Mouse (Mus musculus): ENCODE results near the gene Speer4b.

Speer4b gene

DNA sequence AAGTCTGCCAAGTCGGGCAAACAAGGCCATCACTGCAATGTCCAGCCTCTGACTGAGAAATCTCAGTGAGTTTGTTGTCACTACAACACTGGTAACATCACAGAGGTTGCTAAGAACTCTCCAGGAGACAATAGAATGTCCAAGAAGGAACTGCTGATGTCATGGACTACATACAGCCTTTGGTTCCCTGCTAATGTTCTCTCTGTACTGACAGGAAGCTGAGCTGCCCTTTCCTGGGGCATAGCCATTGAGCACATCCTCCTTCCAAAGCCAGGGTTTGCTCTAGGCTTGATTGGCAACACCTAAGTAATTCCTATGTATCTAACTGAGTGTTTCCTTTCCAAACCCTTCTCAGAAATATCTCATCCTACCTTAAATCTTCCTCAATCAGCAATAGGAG lies at the start of gene Speer4b:
Speer4b (minus strand) TSS at position 101 of the 400 bp plus-strand sequence.
- WGBS: 49% methylated on average over 1 of the region's 1 CpGs

DNA sequence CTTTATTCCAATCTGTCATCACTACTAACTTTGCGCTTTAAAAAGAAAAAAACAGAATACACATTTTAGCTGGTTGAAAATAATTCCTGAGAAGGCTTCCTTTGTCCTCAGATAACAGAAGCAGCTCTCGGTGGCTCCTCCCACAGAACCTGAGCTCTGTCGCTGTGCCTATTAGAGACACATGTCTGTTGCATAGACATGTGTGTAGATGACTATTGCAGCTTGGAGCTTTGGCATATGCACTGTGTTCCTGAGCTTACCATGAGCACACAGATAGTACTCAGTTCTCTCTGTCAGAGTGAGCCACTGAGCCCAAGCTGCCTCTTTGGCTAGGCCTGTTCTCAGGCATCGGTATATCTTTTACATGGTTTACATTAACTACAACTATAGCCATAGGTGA lies 48.1 kb upstream of the Speer4b start:
- WGBS: 54% methylated on average over 4 of the region's 4 CpGs

DNA sequence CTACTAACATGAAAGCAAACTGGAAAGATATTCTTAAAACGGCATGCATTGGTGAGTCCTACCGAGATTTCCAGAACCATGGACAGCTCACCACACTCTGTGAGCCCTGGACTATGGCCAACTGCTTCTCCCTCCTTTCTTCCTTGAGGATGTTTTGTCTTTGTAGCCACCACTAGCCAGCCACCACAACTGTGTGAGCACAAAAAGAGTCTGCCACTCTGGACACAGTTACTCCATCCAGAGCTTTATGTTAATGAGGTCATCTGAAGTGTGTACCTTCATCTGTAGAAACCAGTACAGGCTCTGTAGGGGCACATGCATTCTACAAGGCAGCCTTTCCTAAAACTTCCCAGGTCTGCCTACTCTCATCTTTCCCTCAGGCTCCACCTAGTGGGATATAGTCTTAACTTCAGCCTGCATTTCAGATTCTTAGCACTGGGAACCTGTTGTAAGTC lies 43.6 kb upstream of the Speer4b start:
- WGBS: 4% methylated on average over 2 of the region's 2 CpGs

DNA sequence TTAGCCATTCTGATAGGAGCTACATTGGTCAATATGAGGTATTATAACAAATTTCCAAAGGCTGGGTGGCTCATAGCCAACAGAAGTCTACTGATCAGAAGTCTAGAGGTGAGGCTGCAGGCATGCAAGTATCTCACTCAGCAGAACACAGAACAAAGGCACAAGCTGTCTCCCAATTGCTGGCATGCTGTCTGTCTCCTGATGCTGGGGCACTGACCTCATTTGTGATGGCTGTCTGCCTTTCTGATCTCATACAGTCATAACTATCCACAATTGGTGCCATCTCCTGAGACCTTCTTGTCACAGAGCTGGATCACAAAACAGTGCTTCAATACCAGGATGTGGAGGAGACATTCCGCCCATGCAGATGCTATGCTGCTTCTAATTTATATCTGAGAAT lies 25.7 kb upstream of the Speer4b start:
- 68% methylated on average over 1 of the region's 1 CpGs for WGBS

DNA sequence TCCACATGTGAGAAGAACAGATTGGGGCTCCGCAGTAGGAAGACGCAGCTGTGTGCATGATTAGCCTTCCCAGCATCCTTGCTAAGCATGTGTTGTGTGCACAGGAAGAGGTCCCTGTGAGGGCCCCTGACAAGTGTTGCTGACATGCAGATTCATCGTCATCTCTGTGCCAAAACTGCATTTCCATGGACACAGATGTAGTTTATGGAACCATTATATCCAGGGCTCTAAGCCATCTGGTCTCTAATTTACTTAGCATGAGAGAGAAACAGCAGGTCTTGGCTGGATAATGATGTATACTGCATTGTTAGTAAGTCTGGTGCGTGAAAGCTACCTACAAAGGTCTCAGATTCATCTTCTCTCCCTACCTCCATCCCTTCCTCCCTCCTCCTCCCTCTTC lies 10.3 kb downstream of the Speer4b start:
- 62% methylated on average over 4 of the region's 4 CpGs for WGBS

DNA sequence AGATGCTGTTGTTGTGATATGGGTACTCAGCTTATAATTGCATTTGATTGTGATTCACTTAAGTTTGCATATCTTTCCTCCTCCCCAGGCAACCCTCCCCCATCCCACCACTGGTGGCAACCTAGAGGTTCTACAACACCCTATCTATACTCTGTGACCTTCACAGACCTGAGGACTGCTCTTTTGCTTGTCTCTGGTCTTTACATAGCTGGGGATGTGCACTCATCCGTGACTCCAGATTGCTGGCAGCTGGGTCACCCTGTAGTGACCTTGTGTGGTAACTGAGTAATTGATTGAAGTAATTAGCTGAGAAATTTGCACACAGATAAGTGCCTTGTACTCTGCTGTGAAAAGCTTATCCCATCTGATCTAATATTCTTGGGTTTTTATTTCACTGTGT lies 15.1 kb downstream of the Speer4b start:
- WGBS: 67% methylated on average over 1 of the region's 1 CpGs

DNA sequence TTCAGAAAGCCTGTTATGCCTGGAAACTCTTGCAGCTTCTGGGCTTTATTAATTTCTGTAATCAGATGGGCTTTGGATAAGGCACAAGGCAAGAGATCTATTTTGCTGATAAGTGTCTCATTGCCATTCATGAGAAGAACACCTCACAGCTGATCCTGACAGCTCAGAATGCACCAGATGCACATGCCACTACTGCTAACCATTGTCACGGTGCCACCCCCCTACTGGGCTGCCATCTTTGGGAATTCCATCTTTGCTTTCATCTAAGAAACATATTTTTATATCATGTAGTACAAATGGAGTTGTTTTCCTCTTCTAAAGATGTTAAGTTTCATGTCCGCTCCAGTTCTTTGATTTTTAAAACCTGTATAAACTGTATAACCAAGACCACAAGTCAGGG lies 19.5 kb downstream of the Speer4b start:
- 68% methylated on average over 2 of the region's 2 CpGs for WGBS

DNA sequence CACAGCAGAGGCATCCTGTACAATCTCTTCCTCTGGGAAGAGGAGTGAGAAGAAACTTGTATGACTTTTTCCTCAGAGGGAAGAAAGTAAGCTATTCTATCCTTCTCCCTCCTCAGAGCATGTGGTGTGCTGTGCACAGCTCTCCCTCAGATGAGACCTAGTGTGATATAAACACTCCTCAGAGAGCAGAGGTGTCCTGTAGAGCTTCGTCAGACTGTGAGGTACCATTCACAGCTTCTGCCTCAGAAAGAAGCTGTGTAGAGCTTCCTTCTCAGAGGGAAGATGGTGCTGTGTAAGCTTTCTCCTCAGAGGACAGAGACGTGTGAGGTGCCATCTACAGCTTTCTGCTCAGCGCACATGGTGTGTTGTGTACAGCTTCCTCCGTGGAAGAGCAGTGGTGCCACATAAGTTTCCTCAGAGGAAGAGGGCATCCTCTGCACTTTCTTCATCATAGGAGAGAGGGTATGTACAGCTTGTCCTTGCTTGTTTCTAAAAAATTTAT lies 26.2 kb downstream of the Speer4b start:
- 52% methylated on average over 4 of the region's 4 CpGs for WGBS

DNA sequence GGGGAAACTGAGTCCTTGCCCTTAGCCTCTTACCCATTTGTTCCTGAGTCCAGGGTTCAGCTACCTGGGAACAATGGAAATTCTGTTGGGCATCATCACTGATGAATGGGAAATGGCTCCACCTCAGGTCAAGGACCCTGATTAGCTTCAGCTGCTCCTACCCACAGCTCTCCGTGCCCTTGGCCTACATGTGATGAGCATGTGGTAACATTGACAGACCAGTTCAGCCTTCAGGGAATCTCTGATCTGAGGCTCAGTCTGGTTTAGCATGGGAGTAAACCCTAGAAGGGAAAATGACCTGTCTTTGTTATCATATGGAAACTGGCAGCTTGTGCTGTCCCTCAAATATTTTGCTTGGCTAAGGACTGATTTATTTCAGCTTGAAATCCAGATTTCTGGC lies 43.6 kb downstream of the Speer4b start:
- WGBS: 82% methylated on average over 1 of the region's 1 CpGs

DNA sequence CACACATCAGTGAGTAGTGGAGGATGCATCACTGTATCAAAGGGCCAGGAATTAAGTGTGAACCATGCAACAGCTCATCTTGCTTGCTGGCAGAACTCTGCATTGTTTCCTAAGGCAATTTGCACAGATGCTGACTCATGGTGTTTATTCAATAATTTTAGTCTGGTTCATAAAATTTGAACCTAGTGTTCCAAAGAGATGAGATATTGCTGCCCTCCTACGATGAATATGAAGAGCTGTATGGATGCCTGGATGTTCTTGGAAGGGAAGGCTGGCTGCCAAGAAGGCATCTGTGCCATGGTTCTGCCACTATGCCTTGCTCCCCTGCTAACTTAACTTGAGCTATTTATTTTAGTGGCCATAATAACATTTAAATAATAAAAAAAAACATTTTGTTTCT lies 44.3 kb downstream of the Speer4b start:
- WGBS: 39% methylated on average over 1 of the region's 1 CpGs

DNA sequence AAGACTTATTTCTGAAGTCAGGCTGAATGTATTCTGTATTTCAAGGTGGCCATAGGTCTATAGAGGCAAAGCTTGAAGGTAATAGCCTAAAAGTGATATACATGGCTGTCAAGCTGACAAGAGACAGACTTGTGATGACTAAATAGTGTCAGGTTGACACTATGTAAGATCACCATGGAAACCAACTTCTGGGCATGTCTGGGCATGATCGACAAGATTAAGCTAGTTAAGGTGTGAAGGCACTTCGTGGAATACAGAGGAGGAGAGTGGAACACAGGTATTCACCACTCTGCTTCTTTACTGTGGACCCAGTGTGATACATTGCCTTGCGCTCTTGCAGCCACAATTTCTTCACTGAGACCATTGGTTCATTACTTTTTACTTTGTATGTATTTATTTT lies 46.9 kb downstream of the Speer4b start:
- 81% methylated on average over 3 of the region's 3 CpGs for WGBS

DNA sequence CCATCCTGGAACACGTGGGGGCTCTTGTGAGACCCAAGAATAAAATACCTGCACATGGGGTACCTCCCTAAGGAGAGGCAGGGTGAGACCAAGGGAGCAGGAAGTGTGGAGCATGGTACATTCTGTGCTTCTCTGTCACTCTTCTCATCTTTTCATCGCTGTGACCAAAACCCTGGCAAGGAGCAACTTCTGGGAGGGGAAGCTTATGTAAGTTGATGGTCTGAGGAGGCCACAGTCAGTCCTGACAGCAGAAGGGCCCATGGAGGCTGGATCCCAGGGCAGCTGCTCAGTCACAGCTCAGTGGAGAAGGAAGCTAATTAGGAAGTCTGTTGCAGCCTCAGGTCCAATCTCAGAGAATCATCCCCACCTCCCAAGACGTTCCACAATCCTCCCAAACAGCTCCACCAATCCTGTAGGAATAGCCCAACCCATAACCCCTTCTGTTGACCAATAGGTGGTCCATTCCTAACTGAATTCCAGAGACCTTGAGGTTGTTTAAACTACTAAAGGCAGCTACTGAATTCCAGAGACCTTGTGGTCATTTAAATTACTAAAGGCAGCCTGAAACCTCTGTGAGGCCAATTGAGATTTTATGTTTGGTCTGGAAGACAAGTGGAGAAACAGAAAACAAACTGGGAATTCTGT lies 47.9 kb downstream of the Speer4b start:
- 44% methylated on average over 3 of the region's 3 CpGs for WGBS
